Mouse (Mus musculus) mouse embryonic stem cell (cell line): ENCODE results near the gene Glt8d2.
"Not testable (repeated sequence)": the region's sequence is repeated elsewhere in the genome, so short reads cannot be mapped to it uniquely, and the experiment has no call there.

ENCODE experiments used
- in situ Hi-C, 2 experiments: fragments of 300-500 bp; cut with MboI; formaldehyde crosslinking; loops; 1 replicate in 1 of 2; 3 replicates in 1 of 2; pipeline ENCODE4 v1.14.3; 2019 to 2020; ENCODE audit warnings: low sequenced_read_pairs in 2 of 2, low pct_unique_long_range_greater_than_20kb in 1 of 2, mixed read lengths in 1 of 2; ENCODE audit not compliant: unreplicated experiment in 1 of 2

The Glt8d2 gene

DNA sequence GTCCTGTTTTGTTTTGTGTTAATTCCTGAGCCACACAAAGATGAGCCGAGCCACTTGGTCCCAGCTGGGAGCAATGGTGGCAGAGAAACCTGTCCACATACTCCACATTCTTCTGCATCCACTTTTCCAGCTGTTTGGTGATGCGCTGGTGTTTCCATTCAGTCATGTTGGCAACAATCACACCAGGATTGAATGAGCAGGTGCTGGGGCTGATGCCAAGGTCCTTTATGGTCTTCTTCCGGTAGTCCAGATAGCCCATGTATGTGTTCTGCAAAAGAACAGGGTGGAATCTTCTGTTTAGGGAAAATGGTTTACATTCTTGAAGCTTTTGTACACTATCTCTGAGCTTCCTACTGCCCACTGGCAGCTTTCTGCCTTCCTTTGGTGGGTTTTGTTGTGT lies 35.9 kb downstream of the Glt8d2 start:
- in situ Hi-C loops = no loop called here

DNA sequence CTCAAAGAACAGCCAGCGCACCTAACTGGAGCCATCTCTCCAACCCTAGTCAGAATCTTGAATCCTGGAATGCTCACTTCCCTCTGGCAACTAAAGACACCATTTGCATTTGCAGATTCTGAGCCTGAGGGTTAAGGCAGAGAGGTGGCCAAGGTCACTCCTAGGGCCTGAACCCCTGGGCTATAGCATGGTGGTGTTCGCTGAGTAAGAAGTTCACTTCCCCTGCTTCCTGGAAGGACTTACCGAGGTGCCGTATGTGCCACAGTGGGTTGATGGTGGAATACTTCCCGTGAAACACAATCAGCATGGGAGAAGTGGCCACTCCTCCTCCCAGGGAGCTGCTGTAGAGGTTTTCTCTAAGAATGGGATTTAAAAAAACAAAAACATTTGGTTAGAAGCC lies 37.8 kb downstream of the Glt8d2 start:
- in situ Hi-C loops = no loop called here

DNA sequence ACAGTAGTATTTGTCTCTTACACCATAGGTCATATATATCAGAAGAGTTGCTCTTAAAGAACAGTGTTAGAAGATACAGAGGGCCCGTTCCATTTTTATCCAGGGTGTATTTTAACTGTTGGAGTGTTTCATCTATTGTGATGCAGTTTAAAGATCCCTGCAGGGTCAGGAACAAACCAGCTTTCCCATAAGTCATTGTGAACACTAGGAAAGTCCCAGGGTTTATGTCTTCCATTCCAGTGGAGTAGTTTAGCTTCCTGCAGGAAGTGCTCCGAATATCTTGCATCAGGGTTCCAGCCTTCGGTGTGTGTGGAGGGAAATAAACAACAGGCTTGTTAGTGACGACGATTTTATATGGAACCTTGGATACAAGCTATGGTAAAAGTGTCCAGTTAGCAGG lies 39.2 kb downstream of the Glt8d2 start:
- in situ Hi-C loops = no loop called here

GRCm38 (mm10) chr10:82647205-82647811 lies 43.1 kb downstream of the Glt8d2 start:
- in situ Hi-C loops = no loop called here

DNA sequence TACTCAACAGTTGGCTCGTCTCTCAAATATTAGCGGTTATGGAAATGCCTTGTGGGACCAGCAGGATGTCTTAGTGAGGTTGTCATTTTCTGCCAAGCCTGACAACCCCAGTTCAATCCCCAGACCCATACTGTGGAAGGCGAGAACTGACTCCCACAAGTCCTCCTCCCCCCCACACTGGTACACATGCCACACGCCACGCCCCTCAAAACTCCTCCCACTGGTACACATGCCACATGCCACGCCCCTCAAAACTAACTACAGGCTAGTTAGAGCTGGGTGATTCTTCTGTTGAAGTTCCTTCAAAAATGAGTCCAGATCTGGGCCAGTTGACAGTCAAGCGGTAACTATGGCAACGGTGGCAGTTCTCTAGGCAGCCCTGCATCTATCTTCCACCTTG lies 44.4 kb downstream of the Glt8d2 start:
- in situ Hi-C loops = no loop called here

- in situ Hi-C loops = no loop called here
These were observed 49.0 kb downstream of the Glt8d2 start for GRCm38 (mm10) chr10:82641481-82641880.

DNA sequence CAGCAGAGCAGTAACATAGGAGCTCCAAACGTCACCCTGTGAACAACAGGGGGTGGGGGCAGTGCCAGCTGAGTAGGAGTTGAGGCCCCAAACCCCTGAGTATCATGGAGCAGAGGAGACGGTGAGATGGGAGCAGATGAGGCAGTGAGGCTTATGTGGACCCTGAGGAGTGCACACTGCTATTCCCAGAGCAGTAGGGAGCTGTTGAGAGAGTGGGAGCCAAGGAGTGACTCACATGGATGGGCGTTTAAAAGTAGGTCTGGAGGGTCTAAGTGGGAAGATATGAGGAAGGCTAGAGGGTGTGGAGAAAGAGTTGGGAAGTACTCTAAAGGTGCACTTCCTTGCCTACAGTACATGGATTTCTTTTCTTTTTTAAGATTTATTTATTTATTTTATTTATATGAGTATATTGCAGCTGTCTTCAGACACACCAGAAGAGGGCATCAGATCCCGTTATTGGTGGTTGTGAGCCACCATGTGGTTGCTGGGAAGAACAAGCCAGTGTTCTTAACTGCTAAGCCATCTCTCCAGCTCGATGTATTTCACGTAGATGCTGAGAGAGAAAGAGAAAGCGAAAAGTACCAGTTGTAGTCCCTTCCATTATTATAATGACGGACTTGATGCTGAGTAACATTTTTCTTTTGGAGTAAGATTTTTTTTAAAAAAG lies 51.3 kb downstream of the Glt8d2 start:
- in situ Hi-C loops = no loop called here

- in situ Hi-C loops = no loop called here
These were observed 54.1 kb downstream of the Glt8d2 start for GRCm38 (mm10) chr10:82636321-82636720.

DNA sequence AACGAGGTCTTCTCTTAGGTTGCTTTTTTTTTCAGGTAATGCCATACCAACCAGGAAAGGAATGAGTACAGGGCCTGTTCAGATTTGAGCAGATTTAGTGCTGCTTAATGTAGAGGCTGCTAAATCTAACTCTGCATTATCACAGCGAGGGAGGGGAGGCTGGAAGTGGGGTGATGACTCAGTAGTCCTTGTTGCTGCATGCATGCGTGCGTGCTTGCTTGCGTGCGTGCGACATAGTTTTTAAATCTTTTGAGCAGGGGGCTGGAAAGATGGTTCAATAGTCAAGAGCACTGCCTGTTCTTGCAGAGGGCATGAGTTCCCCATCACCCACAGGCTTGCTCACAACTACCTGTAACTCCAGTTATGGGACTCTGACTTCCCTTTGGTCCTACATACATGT lies 56.1 kb downstream of the Glt8d2 start:
- in situ Hi-C loops = no loop called here

- in situ Hi-C loops = no loop called here
These were observed 57.8 kb downstream of the Glt8d2 start for GRCm38 (mm10) chr10:82632496-82633280.

DNA sequence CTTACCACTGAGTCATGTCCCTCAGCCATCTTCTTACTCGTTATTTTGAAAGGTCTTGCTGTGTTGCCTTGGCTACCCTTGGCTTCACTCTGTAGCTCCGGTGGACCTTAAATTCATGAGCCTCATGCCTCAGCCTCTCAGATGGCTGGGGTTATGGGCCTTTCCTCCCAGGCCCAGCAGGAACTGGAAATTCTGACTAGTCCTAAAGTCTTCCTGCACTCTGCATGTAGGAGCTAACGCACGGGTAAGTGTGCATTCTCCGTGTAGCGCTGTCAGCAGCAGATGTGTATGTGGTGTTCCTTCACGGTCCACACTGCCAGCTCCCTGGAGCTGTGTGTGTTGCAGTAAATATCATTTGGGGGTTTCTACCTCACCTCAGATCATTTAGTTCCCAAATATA lies 59.3 kb downstream of the Glt8d2 start:
- in situ Hi-C loops = no loop called here

GRCm38 (mm10) chr10:82630497-82630896 lies 60.0 kb downstream of the Glt8d2 start:
- in situ Hi-C loops = no loop called here

DNA sequence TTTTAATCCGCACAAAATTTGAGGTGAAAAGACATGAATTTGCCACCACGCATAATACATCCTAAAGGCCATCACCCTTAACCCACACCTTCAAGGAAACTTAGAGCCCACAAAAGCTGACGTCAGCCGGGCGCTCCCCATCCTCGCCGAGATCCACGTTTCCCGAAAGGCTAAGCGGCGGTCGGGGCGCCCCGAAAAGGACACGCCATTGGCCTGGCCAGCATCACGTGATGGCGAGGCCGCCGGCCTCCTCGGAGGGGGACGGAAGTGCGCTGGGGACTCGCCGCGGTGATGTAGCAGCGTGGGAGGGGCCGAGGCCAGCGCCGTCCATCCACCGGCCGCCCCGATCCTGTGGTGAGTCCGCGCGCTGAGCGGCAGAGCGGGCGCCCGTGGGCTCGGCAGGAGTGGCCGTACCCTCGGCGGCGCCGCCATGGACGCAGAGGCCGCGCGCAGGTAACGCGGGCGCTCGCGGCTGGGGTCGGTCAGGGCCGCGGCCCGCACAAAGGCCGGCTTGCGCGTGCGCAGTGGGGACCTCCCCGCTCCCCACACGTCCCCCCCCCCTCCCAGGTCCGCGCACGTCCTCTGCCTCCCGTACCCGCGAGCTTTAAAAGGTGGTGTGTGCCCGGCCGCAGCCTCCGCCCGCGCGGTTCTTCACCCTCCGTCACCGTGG lies 60.7 kb downstream of the Glt8d2 start, which contains the start of gene Tdg:
TSS of gene Tdg (plus strand) at position 243 of the 670 bp plus-strand sequence.
- in situ Hi-C loops = not testable (repeated sequence)

- in situ Hi-C loops = no loop called here
These were observed 61.3 kb downstream of the Glt8d2 start for GRCm38 (mm10) chr10:82629111-82629585.

- in situ Hi-C loops = not testable (repeated sequence)
These were observed 66.9 kb downstream of the Glt8d2 start for GRCm38 (mm10) chr10:82623553-82623932.

DNA sequence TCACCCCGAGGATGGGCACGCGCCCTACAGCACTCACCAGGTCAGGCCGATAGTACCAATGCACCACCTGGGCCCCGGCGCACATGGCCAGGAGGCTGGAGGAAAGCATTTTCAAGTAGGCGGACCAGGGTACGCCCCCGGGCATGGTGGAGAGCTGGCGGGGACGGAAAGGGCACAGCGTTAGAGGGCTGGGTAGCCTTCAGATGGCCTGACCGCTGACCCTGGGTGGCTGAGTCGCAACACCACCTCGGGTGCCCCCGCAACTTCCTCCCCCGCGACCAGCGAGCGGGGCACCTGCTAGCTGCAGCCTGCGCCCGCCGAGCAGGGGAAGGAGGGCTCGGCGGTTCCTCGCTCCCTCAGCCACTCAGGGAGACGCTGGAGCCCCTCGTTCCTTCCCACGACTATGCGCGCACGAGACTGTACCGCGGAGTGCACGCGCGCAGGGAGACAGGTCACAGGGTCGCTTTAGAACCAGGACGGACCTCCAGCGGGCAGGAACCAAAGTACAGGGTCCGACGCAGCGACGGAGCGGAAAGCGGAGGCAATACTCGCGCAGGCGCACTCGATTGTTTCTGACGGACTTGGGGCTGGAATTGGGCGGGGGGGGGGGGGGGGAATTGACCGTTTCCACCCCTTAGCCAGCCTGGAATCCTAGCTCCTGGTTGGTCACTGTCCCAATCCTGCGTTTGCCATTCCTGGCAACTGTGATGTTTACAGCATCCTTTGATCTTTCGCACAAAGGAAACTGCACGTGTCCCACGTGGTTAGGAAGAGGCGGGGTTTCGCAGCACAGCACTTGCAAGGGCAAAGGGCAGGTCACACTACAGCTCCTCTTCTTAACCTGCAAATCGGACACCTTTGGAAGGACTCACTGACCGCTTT lies 67.5 kb downstream of the Glt8d2 start, which contains the start of gene 1190007I07Rik:
TSS of gene 1190007I07Rik (minus strand) at position 558 of the 882 bp plus-strand sequence.
- in situ Hi-C loops = no loop called here

DNA sequence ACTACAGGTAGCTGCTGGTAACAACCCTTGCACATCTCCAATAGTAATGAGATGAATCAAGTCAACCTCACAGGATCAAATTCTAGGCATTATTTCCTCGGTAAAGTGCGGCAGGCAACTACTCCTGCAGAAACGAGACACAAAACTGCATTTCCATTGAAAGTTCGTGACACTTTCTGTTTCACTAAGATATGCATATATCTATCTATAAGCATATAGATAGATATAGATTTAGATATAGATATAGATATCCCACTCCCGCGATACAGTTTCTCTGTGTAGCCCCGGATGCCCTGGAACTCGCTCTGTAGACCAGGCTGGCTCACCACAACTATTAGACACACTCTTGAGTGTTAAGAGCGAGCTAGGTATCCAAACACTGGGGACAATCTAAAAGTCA lies 68.2 kb downstream of the Glt8d2 start:
- in situ Hi-C loops = no loop called here
